Mouse (Mus musculus) hindbrain, embryonic 10.5 days (tissue): ENCODE measurements around the gene Pitpnm2. TPM values are rescaled to one million over a fixed set of nuclear protein-coding genes. Genes with fewer than 3 reads are reported as not detected.
A peak's percentile ranks its signal among the peaks of the same experiment; 100 is the strongest.
"Not testable (repeated sequence)": the region's sequence is repeated elsewhere in the genome, so short reads cannot be mapped to it uniquely, and the experiment has no call there.

Experiments
- DNase-seq: peaks from one replicate; pipeline ENCODE4 v3.0.0-alpha.2; 2017; ENCODE audit warnings: low spot score
- H3K27ac ChIP-seq: fragments of 300-500 bp; sonication (generic); 2 replicates; pipeline ENCODE4 v1.5.1; 2016; ENCODE audit warnings: mild to moderate bottlenecking, moderate library complexity
- H3K27me3 ChIP-seq: fragments of 300-500 bp; sonication (generic); 2 replicates; pipeline ENCODE4 v1.6.1; 2016; ENCODE audit warnings: mild to moderate bottlenecking; ENCODE audit not compliant: poor library complexity, insufficient read depth, severe bottlenecking
- H3K36me3 ChIP-seq: fragments of 300-500 bp; sonication (generic); 2 replicates; pipeline ENCODE4 v1.6.1; 2016; ENCODE audit warnings: mild to moderate bottlenecking, moderate library complexity
- H3K4me1 ChIP-seq: fragments of 300-500 bp; sonication (generic); replicated peaks from 2 replicates; pipeline ENCODE4 v1.6.1; 2016; ENCODE audit warnings: mild to moderate bottlenecking
- H3K4me3 ChIP-seq: fragments of 300-500 bp; sonication (generic); 2 replicates; pipeline ENCODE4 v1.5.1; 2016; ENCODE audit warnings: mild to moderate bottlenecking, moderate library complexity
- H3K9me3 ChIP-seq: fragments of 300-500 bp; sonication (generic); 2 replicates; pipeline ENCODE4 v1.6.1; 2016; ENCODE audit warnings: mild to moderate bottlenecking, moderate library complexity
- WGBS: fragments of 180-500 bp; shearing (Covaris S2); methylation state at CpG from one replicate; pipeline ENCODE4 v1.1.7; 2016; 5-methylcytosine and 5-hydroxymethylcytosine counted together
- polyA plus RNA-seq: library from polyadenylated mRNA; unstranded; fragments of >200 nt; fragmentation: Nextera tagmentation; extraction: Ambion mirVana; gene quantifications from 2 replicates; pipeline ENCODE4 v1.2.1, GENCODE M21; 2016

Gene Pitpnm2
- 3.2 and 3.6 TPM in 2 replicates for polyA plus RNA-seq

- WGBS: 3% methylated on average over 82 of the region's 90 CpGs
Measured at GRCm38 (mm10) chr5:124249614-124250591, at the start of gene Pitpnm2. Pitpnm2 (minus strand) TSS chr5:124249760.

GRCm38 (mm10) chr5:124299307-124299706 is 49.7 kb upstream of the Pitpnm2 start:
- not testable (repeated sequence) for H3K4me3 ChIP-seq, H3K27ac ChIP-seq, H3K27me3 ChIP-seq, H3K4me1 ChIP-seq, H3K9me3 ChIP-seq, DNase-seq
- H3K36me3 ChIP-seq: peaks cover 78% of the 10 kb centered on the region
- 69% methylated on average over 4 of the region's 4 CpGs for WGBS

More at GRCm38 (mm10) chr5:124249614-124250591, at the start of gene Pitpnm2:
- peaks cover 17% of the 10 kb centered on the region for H3K36me3 ChIP-seq
- H3K27ac ChIP-seq: peak within 1 kb of the TSS; percentile 90
- H3K4me1 ChIP-seq: peaks cover 35% of the 10 kb centered on the region
- H3K27me3 ChIP-seq: peaks cover 8% of the 10 kb centered on the region; the same call in 1 of the 2 replicates
- peak; percentile 62 for DNase-seq
- H3K9me3 ChIP-seq: no peaks in the 10 kb centered on the region
- peak within 1 kb of the TSS; percentile 73 for H3K4me3 ChIP-seq

GRCm38 (mm10) chr5:124296475-124296874 is 46.9 kb upstream of the Pitpnm2 start:
- DNase-seq: no peak
- Histone ChIP-seq H3K36me3 (peaks cover 85% of the 10 kb centered on the region), H3K27me3 (no peaks in the 10 kb centered on the region), H3K4me1 (no peaks in the 10 kb centered on the region), H3K27ac (no peak overlapping the region), H3K9me3 (no peaks in the 10 kb centered on the region), H3K4me3 (no peak overlapping the region)
- WGBS: 95% methylated on average over 4 of the region's 4 CpGs

- peaks cover 96% of the 10 kb centered on the region for H3K36me3 ChIP-seq
- DNase-seq: no peak
- no peaks in the 10 kb centered on the region for H3K4me1 ChIP-seq
- no peak overlapping the region for H3K4me3 ChIP-seq
- H3K27ac ChIP-seq: no peak overlapping the region
- 97% methylated on average over 5 of the region's 5 CpGs for WGBS
- H3K27me3 ChIP-seq: no peaks in the 10 kb centered on the region
- H3K9me3 ChIP-seq: no peaks in the 10 kb centered on the region
Measured at GRCm38 (mm10) chr5:124293967-124294366, 44.4 kb upstream of the Pitpnm2 start.

- peaks cover 6% of the 10 kb centered on the region for H3K9me3 ChIP-seq
- no peak for DNase-seq
- H3K27ac ChIP-seq: no peak overlapping the region
- no peaks in the 10 kb centered on the region for H3K4me1 ChIP-seq
- peaks cover 96% of the 10 kb centered on the region for H3K36me3 ChIP-seq
- 91% methylated on average over 4 of the region's 4 CpGs for WGBS
- H3K4me3 ChIP-seq: no peak overlapping the region
- H3K27me3 ChIP-seq: no peaks in the 10 kb centered on the region
Measured at GRCm38 (mm10) chr5:124290216-124290615, 40.7 kb upstream of the Pitpnm2 start.

GRCm38 (mm10) chr5:124287616-124288247 is 38.2 kb upstream of the Pitpnm2 start:
- Histone ChIP-seq H3K4me1 (no peaks in the 10 kb centered on the region), H3K36me3 (peaks cover 95% of the 10 kb centered on the region), H3K27ac (no peak overlapping the region), H3K4me3 (no peak overlapping the region), H3K27me3 (no peaks in the 10 kb centered on the region), H3K9me3 (peaks cover 6% of the 10 kb centered on the region)
- WGBS: 95% methylated on average over 6 of the region's 6 CpGs
- no peak for DNase-seq

DNA sequence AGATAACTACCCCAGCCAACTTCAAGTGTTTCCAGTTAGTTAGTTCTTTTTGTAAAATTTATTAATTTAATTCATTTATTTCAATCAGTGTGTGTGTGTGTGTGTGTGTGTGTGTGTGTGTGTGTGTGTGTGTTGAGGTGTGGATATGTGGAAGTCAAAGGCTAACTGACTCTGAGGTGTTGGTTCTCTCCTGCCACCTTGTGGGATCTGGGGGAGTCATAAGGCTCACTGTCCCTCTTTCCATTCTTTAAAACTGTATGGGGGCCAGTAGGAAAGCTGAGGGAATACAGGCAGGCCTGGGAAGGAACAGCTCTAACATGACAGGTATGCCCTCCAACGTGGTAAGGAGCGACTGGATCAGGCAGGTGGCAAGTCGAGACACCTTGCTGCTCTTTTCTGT is 34.8 kb upstream of the Pitpnm2 start:
- H3K36me3 ChIP-seq: peaks cover 95% of the 10 kb centered on the region
- H3K4me1 ChIP-seq: no peaks in the 10 kb centered on the region
- 75% methylated on average over 3 of the region's 3 CpGs for WGBS
- H3K27me3 ChIP-seq: no peaks in the 10 kb centered on the region
- no peak for DNase-seq
- no peak overlapping the region for H3K27ac ChIP-seq
- peaks cover 6% of the 10 kb centered on the region for H3K9me3 ChIP-seq
- no peak overlapping the region for H3K4me3 ChIP-seq

DNA sequence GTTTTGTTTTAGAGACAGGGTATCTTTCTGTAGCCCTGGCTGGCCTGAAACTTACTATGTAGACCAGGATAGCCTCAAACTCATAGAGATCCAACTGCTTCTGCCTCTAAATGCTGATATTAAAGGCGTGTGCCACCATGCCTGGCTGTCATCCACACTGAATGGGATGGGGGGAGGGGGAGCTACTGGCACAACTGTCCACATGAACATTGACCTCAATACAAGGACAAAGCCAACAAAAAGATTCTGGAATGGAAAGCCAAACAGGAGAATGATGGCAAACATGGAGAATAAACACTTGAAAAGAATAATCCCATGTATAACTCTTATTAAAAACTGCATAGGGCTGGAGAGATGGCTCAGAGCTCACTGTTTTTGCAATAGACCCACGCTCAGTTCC is 33.3 kb upstream of the Pitpnm2 start:
- 88% methylated on average over 2 of the region's 2 CpGs for WGBS
- Histone ChIP-seq H3K27me3 (no peaks in the 10 kb centered on the region), H3K4me1 (no peaks in the 10 kb centered on the region), H3K36me3 (peaks cover 95% of the 10 kb centered on the region), H3K4me3 (no peak overlapping the region), H3K27ac (no peak overlapping the region), H3K9me3 (peaks cover 2% of the 10 kb centered on the region)
- no peak for DNase-seq

- H3K4me1 ChIP-seq: peaks cover 24% of the 10 kb centered on the region
- peaks cover 3% of the 10 kb centered on the region; the same call in 1 of the 2 replicates for H3K9me3 ChIP-seq
- H3K27ac ChIP-seq: no peak overlapping the region
- WGBS: 93% methylated on average over 5 of the region's 5 CpGs
- no peaks in the 10 kb centered on the region for H3K27me3 ChIP-seq
- no peak overlapping the region for H3K4me3 ChIP-seq
- no peak for DNase-seq
- H3K36me3 ChIP-seq: peaks cover 70% of the 10 kb centered on the region
Measured at GRCm38 (mm10) chr5:124270226-124270625, 20.7 kb upstream of the Pitpnm2 start.

DNA sequence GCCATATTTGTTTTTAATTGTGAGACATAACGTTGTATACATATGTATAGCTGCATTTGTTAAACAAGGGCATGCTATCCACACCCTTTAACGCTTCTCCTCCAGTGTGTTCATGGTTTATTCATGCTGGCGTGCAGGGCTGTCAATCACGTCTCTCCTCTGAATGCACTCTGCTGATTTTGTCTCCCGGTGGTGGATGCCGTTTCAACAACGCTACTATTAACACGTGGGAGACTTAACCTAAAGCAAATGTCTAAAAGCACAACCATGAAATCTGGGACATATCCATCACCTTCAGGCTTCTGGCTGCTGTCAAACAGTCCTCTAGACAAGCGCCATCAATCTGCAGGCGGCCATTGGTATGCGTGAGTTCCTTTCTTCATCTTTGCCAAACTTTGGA is 20.1 kb upstream of the Pitpnm2 start:
- WGBS: 45% methylated on average over 11 of the region's 11 CpGs
- peaks cover 70% of the 10 kb centered on the region for H3K36me3 ChIP-seq
- DNase-seq: peak; percentile 47
- peaks cover 24% of the 10 kb centered on the region for H3K4me1 ChIP-seq
- H3K4me3 ChIP-seq: no peak overlapping the region
- H3K27ac ChIP-seq: 0 out of 2 replicates have a peak overlapping the region, but pooled peaks have one; percentile 62
- H3K9me3 ChIP-seq: peaks cover 3% of the 10 kb centered on the region; the same call in 1 of the 2 replicates
- H3K27me3 ChIP-seq: no peaks in the 10 kb centered on the region

DNA sequence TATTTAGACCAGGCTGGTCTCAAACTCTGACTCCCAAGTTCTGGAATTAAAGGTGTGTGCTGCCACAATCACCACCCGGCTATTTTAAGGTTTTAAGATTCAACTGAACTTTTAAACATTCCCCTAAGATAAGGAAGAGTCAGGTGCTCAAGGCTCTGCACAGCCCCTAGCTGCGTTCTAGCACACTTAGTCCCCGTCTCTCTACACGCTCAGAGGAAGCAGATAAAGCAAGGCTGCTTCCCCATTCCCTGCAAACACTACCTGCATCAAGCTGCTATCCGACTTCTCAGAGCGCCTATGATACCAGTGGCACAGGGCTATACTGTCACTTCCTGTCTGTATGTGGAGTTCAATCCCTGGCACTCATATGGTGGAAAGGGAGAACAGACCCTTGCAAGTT is 18.1 kb upstream of the Pitpnm2 start:
- Histone ChIP-seq H3K36me3 (peaks cover 79% of the 10 kb centered on the region), H3K9me3 (peaks cover 3% of the 10 kb centered on the region; the same call in 1 of the 2 replicates), H3K4me3 (no peak overlapping the region), H3K4me1 (peaks cover 24% of the 10 kb centered on the region), H3K27ac (no peak overlapping the region), H3K27me3 (no peaks in the 10 kb centered on the region)
- WGBS: 92% methylated on average over 6 of the region's 6 CpGs
- DNase-seq: no peak

DNA sequence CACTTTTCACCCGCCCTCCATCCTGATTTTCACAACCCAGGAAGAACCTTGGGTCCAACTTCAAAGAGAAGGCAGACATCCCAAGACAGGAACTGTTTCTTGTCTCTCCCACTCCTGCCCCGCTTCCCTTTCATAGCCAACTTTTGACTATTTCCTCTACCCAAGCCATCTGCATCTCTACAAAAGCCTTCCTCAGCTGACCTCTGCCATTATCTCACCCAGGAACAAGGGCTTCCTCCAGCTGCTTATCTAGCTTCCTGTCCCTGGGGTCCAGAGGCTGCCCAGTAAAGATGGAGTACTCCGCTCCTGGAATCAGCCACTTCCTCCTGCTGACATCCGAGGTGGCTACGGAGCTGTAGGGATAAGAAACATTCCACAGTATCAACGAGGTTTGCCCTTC is 17.3 kb upstream of the Pitpnm2 start:
- Histone ChIP-seq H3K4me3 (no peak overlapping the region), H3K27me3 (no peaks in the 10 kb centered on the region), H3K4me1 (peaks cover 24% of the 10 kb centered on the region), H3K27ac (no peak overlapping the region), H3K36me3 (peaks cover 84% of the 10 kb centered on the region), H3K9me3 (peaks cover 3% of the 10 kb centered on the region; the same call in 1 of the 2 replicates)
- DNase-seq: no peak
- WGBS: 92% methylated on average over 6 of the region's 6 CpGs

DNA sequence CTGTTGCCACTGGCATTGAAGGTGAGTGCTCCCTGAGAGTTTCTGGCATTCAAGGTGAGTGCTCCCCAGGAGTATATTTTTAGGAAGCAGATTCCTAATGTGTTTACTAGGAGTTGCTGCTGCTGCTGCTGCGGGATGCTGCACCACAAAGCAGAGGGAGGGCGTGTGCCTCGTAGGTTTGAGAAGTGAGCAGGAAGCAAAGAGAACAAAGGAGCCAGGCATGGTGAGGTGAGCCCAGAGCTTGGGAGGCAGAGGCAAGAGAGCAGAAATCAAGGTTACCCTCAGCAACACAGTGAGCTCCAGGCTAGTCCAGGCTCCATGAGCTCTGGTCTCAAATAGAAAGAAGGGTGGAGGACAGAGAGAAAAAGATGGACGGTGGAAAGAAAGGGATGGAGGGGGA is 13.7 kb upstream of the Pitpnm2 start:
- peaks cover 96% of the 10 kb centered on the region for H3K36me3 ChIP-seq
- WGBS: 84% methylated on average over 4 of the region's 4 CpGs
- H3K4me3 ChIP-seq: no peak overlapping the region
- no peak for DNase-seq
- no peak overlapping the region for H3K27ac ChIP-seq
- no peaks in the 10 kb centered on the region for H3K27me3 ChIP-seq
- no peaks in the 10 kb centered on the region for H3K9me3 ChIP-seq
- no peaks in the 10 kb centered on the region for H3K4me1 ChIP-seq
